ENCODE assay signal across 18 mouse cellular contexts in the genomic region with DNA sequence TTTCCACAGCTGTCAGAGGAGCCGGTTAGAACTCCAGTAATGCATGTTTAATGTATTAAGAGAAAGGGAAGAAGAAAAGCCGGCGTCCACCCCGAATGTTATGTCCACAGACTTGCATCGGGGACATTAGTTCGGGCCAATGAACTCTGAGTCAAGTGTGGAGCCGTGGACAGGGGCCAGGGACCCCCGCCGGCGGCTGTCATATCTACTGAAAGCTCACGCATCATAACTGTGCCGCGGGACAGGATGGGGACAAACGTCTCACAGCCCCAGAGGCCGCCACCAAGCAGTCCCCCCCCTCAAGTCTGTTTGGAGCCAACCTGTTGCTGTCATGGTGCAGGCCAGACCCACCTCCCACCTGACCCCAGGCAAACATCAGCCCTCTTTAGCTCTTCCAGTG. TPM values are rescaled to one million over a fixed set of nuclear protein-coding genes. Genes with fewer than 3 reads are reported as not detected.
DNase-seq lines count a peak whose midpoint lies in the region; ATAC-seq and TF ChIP-seq lines count a peak whose summit lies in the region.
"Had no signal": no experiment of that assay in that cellular context is flagged by ENCODE, and none has a peak within 500 bp of the region (broad histone marks: within the 10 kb centered on the region; RNA-seq: fewer than 3 reads in every experiment).

No protein-coding gene starts in this region.

- 0 out of 2 replicates have a peak overlapping the region, but pooled peaks have one; percentile 29 for H3K9ac ChIP-seq in forebrain, embryonic 11.5 days (ENCODE audit: low read length)
- H3K9ac ChIP-seq in forebrain, embryonic 16.5 days (replicated peaks; ENCODE audit: low read depth, low read length): no peak overlapping the region; the same call in 1 of the 2 replicates
- no peak overlapping the region for H3K9ac ChIP-seq in ES-E14 (ENCODE audit: insufficient read depth, low read depth, low read length, poor library complexity, severe bottlenecking)
- H3K9ac ChIP-seq in hindbrain, embryonic 12.5 days: no peak overlapping the region
- no peak overlapping the region for H3K9ac ChIP-seq in midbrain, embryonic 15.5 days
- H3K9ac ChIP-seq: heart, embryonic 15.5 days; limb, embryonic 12.5 days had no signal

- H3K36me3 ChIP-seq in forebrain, embryonic 11.5 days (ENCODE audit: control insufficient read depth, insufficient read depth, low read length): no peaks in the 10 kb centered on the region
- H3K36me3 ChIP-seq in forebrain, embryonic 16.5 days (ENCODE audit: control insufficient read depth, insufficient read depth): no peaks in the 10 kb centered on the region
- H3K36me3 ChIP-seq in ES-E14 (ENCODE audit: control insufficient read depth, insufficient read depth, low read length, poor library complexity, severe bottlenecking): no peaks in the 10 kb centered on the region
- no peaks in the 10 kb centered on the region for H3K36me3 ChIP-seq in hindbrain, embryonic 12.5 days
- H3K36me3 ChIP-seq in midbrain, embryonic 15.5 days (replicated peaks): no peaks in the 10 kb centered on the region
- H3K36me3 ChIP-seq: heart, embryonic 15.5 days; limb, embryonic 12.5 days had no signal

- in situ Hi-C loops in ES-E14 (cut with MboI; ENCODE audit: low sequenced_read_pairs in 2 of 2, unreplicated experiment in 2 of 2): no loop called here

- no peaks in the 10 kb centered on the region for H3K9me3 ChIP-seq in forebrain, embryonic 11.5 days (ENCODE audit: control insufficient read depth, low read length)
- no peaks in the 10 kb centered on the region for H3K9me3 ChIP-seq in forebrain, embryonic 16.5 days (ENCODE audit: control insufficient read depth, low read length)
- no peaks in the 10 kb centered on the region for H3K9me3 ChIP-seq in ES-E14 (ENCODE audit: control insufficient read depth, insufficient read depth, low read depth, low read length)
- H3K9me3 ChIP-seq in hindbrain, embryonic 12.5 days (replicated peaks): no peaks in the 10 kb centered on the region
- H3K9me3 ChIP-seq in midbrain, embryonic 15.5 days: no peaks in the 10 kb centered on the region
- H3K9me3 ChIP-seq: heart, embryonic 15.5 days; limb, embryonic 12.5 days had no signal

- WGBS in forebrain, embryonic 11.5 days: 42% methylated on average over 15 of the region's 15 CpGs
- 27% methylated on average over 15 of the region's 15 CpGs for WGBS in forebrain, embryonic 16.5 days
- 33% methylated on average over 15 of the region's 15 CpGs for WGBS in hindbrain, embryonic 12.5 days
- 20% methylated on average over 15 of the region's 15 CpGs for WGBS in midbrain, embryonic 15.5 days

- peaks cover 20% of the 10 kb centered on the region for H3K4me1 ChIP-seq in forebrain, embryonic 11.5 days (replicated peaks; ENCODE audit: control insufficient read depth, insufficient read depth, low read length)
- H3K4me1 ChIP-seq in forebrain, embryonic 16.5 days (replicated peaks; ENCODE audit: control insufficient read depth, insufficient read depth, low read length): peaks cover 13% of the 10 kb centered on the region
- H3K4me1 ChIP-seq in ES-E14 (ENCODE audit: control insufficient read depth in 2 of 2, insufficient read depth in 2 of 2, low read length in 2 of 2, poor library complexity in 1 of 2): peaks cover 12 to 26% of the 10 kb centered on the region in 2 experiments; a peak in 2 of 4 replicates
- H3K4me1 ChIP-seq in hindbrain, embryonic 12.5 days: peaks cover 22% of the 10 kb centered on the region
- peaks cover 13% of the 10 kb centered on the region for H3K4me1 ChIP-seq in midbrain, embryonic 15.5 days

- no peaks in the 10 kb centered on the region for H3K27me3 ChIP-seq in forebrain, embryonic 11.5 days (ENCODE audit: control insufficient read depth, insufficient read depth, low read length)
- H3K27me3 ChIP-seq in forebrain, embryonic 16.5 days (replicated peaks; ENCODE audit: control insufficient read depth, insufficient read depth, low read length): no peaks in the 10 kb centered on the region
- peaks cover 8% of the 10 kb centered on the region for H3K27me3 ChIP-seq in hindbrain, embryonic 12.5 days
- H3K27me3 ChIP-seq in midbrain, embryonic 15.5 days (replicated peaks): no peaks in the 10 kb centered on the region
- H3K27me3 ChIP-seq: limb, embryonic 12.5 days had no signal

- no peak for DNase-seq in forebrain, embryonic 11.5 days (ENCODE audit: low spot score)
- no peak for DNase-seq in ES-E14 (ENCODE audit: low read depth, low spot score)
- no peak for DNase-seq in urinary bladder, postnatal 10 days (ENCODE audit: low spot score)
- DNase-seq in kidney, adult 8-10 months: no peak
- no peak for DNase-seq in adrenal gland, adult 8-10 months
- DNase-seq: B cell, adult 2 months; gastrocnemius, postnatal 36 days; lung, postnatal 14 days; thymus, postnatal 25 days had no signal

- H3K4me2 ChIP-seq in forebrain, embryonic 11.5 days (ENCODE audit: low read depth, low read length, severe bottlenecking): no peak overlapping the region
- no peak overlapping the region for H3K4me2 ChIP-seq in forebrain, embryonic 16.5 days (ENCODE audit: low read length)
- H3K4me2 ChIP-seq in hindbrain, embryonic 12.5 days (replicated peaks): peak overlapping the region; percentile 38
- peak overlapping the region; percentile 38 for H3K4me2 ChIP-seq in midbrain, embryonic 15.5 days
- H3K4me2 ChIP-seq: heart, embryonic 15.5 days; limb, embryonic 12.5 days had no signal

- peak overlapping the region; percentile 75 for H3K27ac ChIP-seq in forebrain, embryonic 11.5 days (ENCODE audit: low read depth, low read length)
- H3K27ac ChIP-seq in forebrain, embryonic 16.5 days (ENCODE audit: low read length): no peak overlapping the region; the same call in 1 of the 2 replicates
- H3K27ac ChIP-seq in ES-E14 (ENCODE audit: insufficient read depth, low read depth, low read length, poor library complexity, severe bottlenecking): no peak overlapping the region
- H3K27ac ChIP-seq in hindbrain, embryonic 12.5 days: peak overlapping the region; percentile 64
- H3K27ac ChIP-seq in midbrain, embryonic 15.5 days: 0 out of 2 replicates have a peak overlapping the region, but pooled peaks have one; percentile 27
- H3K27ac ChIP-seq: heart, embryonic 15.5 days; limb, embryonic 12.5 days had no signal

- ATAC-seq in forebrain, embryonic 11.5 days (replicated peaks; ENCODE audit: low FRiP score): peak; percentile 32
- ATAC-seq in forebrain, embryonic 16.5 days: no peak
- peak; percentile 57 for ATAC-seq in hindbrain, embryonic 12.5 days (ENCODE audit: low FRiP score)
- peak; percentile 48; the same call in 1 of the 2 replicates for ATAC-seq in midbrain, embryonic 15.5 days (replicated peaks)
- ATAC-seq: intestine, postnatal 0 days had no signal

- H3K4me3 ChIP-seq in forebrain, embryonic 11.5 days (ENCODE audit: low read depth, low read length): no peak overlapping the region
- no peak overlapping the region for H3K4me3 ChIP-seq in forebrain, embryonic 16.5 days (replicated peaks; ENCODE audit: low read length)
- peak overlapping the region; percentile 3 to 7; a peak in 2 of 4 replicates for H3K4me3 ChIP-seq in ES-E14 (ENCODE audit: insufficient read depth in 1 of 2, low read depth in 1 of 2, low read length in 2 of 2, poor library complexity in 1 of 2, severe bottlenecking in 1 of 2)
- no peak overlapping the region for H3K4me3 ChIP-seq in hindbrain, embryonic 12.5 days
- no peak overlapping the region for H3K4me3 ChIP-seq in midbrain, embryonic 15.5 days
- H3K4me3 ChIP-seq: erythroblast, embryonic 14.5 days; heart, embryonic 15.5 days; limb, embryonic 12.5 days; myocyte had no signal

TF ChIP-seq in ES-E14, 5 proteins besides CTCF, POLR2A, EP300 and RAD21:
- TF ChIP-seq HCFC1 (IDR thresholded peaks at IDR 0.05; ENCODE audit: borderline replicate concordance, insufficient read depth, low read length): no peak
- no peak for TF ChIP-seq ZC3H11A (IDR thresholded peaks at IDR 0.05; ENCODE audit: borderline replicate concordance, low read depth, low read length)
- no peak for TF ChIP-seq ZNF384 (IDR thresholded peaks at IDR 0.05; ENCODE audit: low read depth, low read length)
- TF ChIP-seq CHD2 (IDR thresholded peaks at IDR 0.05; ENCODE audit: low read depth, low read length): no peak
- no peak for TF ChIP-seq MAFK (IDR thresholded peaks at IDR 0.05; ENCODE audit: insufficient read depth, low read depth, low read length)

RNA-seq across cellular contexts. Expression of a gene that starts 34.4 kb away (rescaled TPM):
- 0.21 TPM in 1 of 2 replicates, not detected in the other for polyA plus RNA-seq in forebrain, embryonic 11.5 days (2014; fragmentation: Nextera tagmentation; extraction: Ambion mirVana)
- not detected in 2 replicates for polyA plus RNA-seq in forebrain, embryonic 16.5 days (2015; fragmentation: Nextera tagmentation; extraction: Ambion mirVana)
- total RNA-seq in ES-E14 (2012; rRNA removed): 0.69 and 1.0 TPM in 2 replicates
- polyA plus RNA-seq in hindbrain, embryonic 12.5 days (2016; fragmentation: Nextera tagmentation; extraction: Ambion mirVana): 0.35 TPM in 1 of 2 replicates, not detected in the other
- polyA plus RNA-seq in midbrain, embryonic 15.5 days (2015; fragmentation: Nextera tagmentation; extraction: Ambion mirVana): not detected in 2 replicates
- 1 to 10 TPM in 1 of 4 experiments, under 1 TPM in 1, not detected in 2; 0.84 to 1.9 TPM for total RNA-seq in adrenal gland, adult 8-10 months (2022)
- total RNA-seq: gastrocnemius, postnatal 36 days; layer of hippocampus, postnatal 14 days had no signal
- polyA plus RNA-seq: erythroblast, embryonic 14.5 days; heart, embryonic 15.5 days; myocyte had no signal

Comparison
In these comparisons a context has a peak if more than half of its experiments do, and no peak if none do; other contexts are left out.
1. H3K27ac ChIP-seq: peak in forebrain, embryonic 11.5 days (single experiment), hindbrain, embryonic 12.5 days (single experiment) and midbrain, embryonic 15.5 days (single experiment); none in forebrain, embryonic 16.5 days (single experiment) and ES-E14 (single experiment).
2. H3K4me2 ChIP-seq: peak in hindbrain, embryonic 12.5 days (single experiment) and midbrain, embryonic 15.5 days (single experiment); none in forebrain, embryonic 11.5 days (single experiment) and forebrain, embryonic 16.5 days (single experiment).
3. H3K4me3 ChIP-seq: peak in ES-E14 (2 of 2); none in forebrain, embryonic 11.5 days (single experiment), forebrain, embryonic 16.5 days (single experiment), hindbrain, embryonic 12.5 days (single experiment) and midbrain, embryonic 15.5 days (single experiment).